Mouse (Mus musculus) limb, embryonic 14.5 days (tissue): ENCODE results near the gene Gpr18. TPM values are rescaled to one million over a fixed set of nuclear protein-coding genes. Genes with fewer than 3 reads are reported as not detected.

ENCODE experiments used
- ATAC-seq: fragments of 200-750 bp; cut with Nextera tagmentation; 2 replicates; pipeline ENCODE4 v1.8.0; 2017; ENCODE audit warnings: low read depth, moderate number of reproducible peaks, moderate TSS enrichment; ENCODE audit not compliant: low FRiP score
- DNase-seq: peaks from one replicate; pipeline ENCODE4 v3.0.0-alpha.2; 2015; ENCODE audit warnings: low spot score
- H3K27ac ChIP-seq: fragments of 300-500 bp; sonication (generic); replicated peaks from 2 replicates; pipeline ENCODE4 v1.5.1; 2014; ENCODE audit warnings: low read depth, mild to moderate bottlenecking, low read length, moderate library complexity, mixed read lengths
- H3K27me3 ChIP-seq: fragments of 300-500 bp; sonication (generic); 2 replicates; pipeline ENCODE4 v1.6.1; 2014; ENCODE audit warnings: low read length, mixed read lengths; ENCODE audit not compliant: control insufficient read depth, insufficient read depth
- H3K36me3 ChIP-seq: fragments of 300-500 bp; sonication (generic); 2 replicates; pipeline ENCODE4 v1.6.1; 2014; ENCODE audit warnings: mild to moderate bottlenecking, low read length, moderate library complexity, mixed read lengths; ENCODE audit not compliant: control insufficient read depth, insufficient read depth
- H3K4me1 ChIP-seq: fragments of 300-500 bp; sonication (generic); 2 replicates; pipeline ENCODE4 v1.6.1; 2014; ENCODE audit warnings: antibody characterized with exemption, low read length, mixed read lengths; ENCODE audit not compliant: control insufficient read depth, insufficient read depth
- H3K4me2 ChIP-seq: fragments of 300-500 bp; sonication (generic); replicated peaks from 2 replicates; pipeline ENCODE4 v1.6.1; 2014; ENCODE audit warnings: low read depth, mild to moderate bottlenecking, low read length, moderate library complexity; ENCODE audit not compliant: severe bottlenecking
- H3K4me3 ChIP-seq: fragments of 300-500 bp; sonication (generic); replicated peaks from 2 replicates; pipeline ENCODE4 v1.5.1; 2014; ENCODE audit warnings: low read length
- H3K9ac ChIP-seq: fragments of 300-500 bp; sonication (generic); 2 replicates; pipeline ENCODE4 v1.6.1; 2014; ENCODE audit warnings: mild to moderate bottlenecking, low read depth, low read length, moderate library complexity; ENCODE audit not compliant: severe bottlenecking
- H3K9me3 ChIP-seq: fragments of 300-500 bp; sonication (generic); 2 replicates; pipeline ENCODE4 v1.6.1; 2016; ENCODE audit warnings: low read length; ENCODE audit not compliant: control insufficient read depth
- POLR2A ChIP-seq: fragments of 200-500 bp; IDR thresholded peaks from 2 replicates; pipeline ENCODE4 v1.8.0; 2012; ENCODE audit warnings: inconsistent platforms, mild to moderate bottlenecking, moderate library complexity, borderline replicate concordance; ENCODE audit not compliant: insufficient read depth, insufficient read length; ENCODE audit errors: extremely low read depth
- WGBS: fragments of 180-500 bp; shearing (Covaris S2); extraction: QIAGEN DNeasy Blood & Tissue Kit; methylation state at CpG from one replicate; pipeline ENCODE4 v1.1.7; 2014; 5-methylcytosine and 5-hydroxymethylcytosine counted together
- polyA plus RNA-seq, 2 experiments: library from polyadenylated mRNA; depleted of rRNA in 1 of 2; stranded (reverse) in 1 of 2; unstranded in 1 of 2; fragments of >200 nt; fragmentation: Nextera tagmentation in 1 of 2; extraction: Ambion mirVana in 1 of 2; gene quantifications; 2 replicates each; pipeline versions ENCODE4 v1.2.1 to v1.2.3; 2012 to 2014

Gene Gpr18
- polyA plus RNA-seq, 2 experiments: not detected

DNA sequence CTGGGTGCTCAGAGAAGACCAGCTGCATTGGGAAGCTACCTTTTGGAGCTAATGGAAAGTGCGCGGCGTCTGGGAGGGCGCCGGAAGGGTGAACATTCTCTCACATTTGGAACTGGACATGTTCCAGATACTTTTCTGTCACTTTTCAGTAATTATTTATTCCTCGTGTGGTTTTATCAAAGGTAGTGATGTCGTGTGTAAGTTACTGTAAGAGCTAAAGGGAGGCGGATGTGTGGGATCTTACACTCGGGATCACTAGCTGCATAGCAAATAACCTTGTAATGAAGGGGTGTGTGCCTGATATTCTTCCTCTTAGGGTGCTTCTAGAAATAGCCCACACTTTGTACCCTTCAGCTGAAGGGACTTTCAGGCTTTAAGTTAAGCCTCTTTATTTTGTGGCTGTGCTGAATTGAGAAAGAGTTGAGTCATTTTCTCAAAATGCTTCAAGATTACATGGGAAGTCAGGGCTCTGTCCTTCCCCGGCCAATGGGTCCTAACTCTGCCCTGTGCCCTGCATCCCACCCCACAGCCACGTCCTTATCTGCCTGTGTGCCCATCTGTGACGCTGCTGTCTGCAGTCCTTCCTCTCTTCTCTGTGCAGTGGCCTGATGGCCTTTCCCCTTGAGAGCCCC lies 46.0 kb upstream of the Gpr18 start:
- no peak overlapping the region for H3K27ac ChIP-seq
- TF ChIP-seq POLR2A: no peak
- no peaks in the 10 kb centered on the region for H3K9me3 ChIP-seq
- H3K4me3 ChIP-seq: no peak overlapping the region
- no peak for ATAC-seq
- no peak overlapping the region for H3K4me2 ChIP-seq
- no peaks in the 10 kb centered on the region for H3K27me3 ChIP-seq
- peaks cover 5% of the 10 kb centered on the region; the same call in 1 of the 2 replicates for H3K4me1 ChIP-seq
- 79% methylated on average over 12 of the region's 12 CpGs for WGBS
- no peak overlapping the region for H3K9ac ChIP-seq
- no peak for DNase-seq
- no peaks in the 10 kb centered on the region for H3K36me3 ChIP-seq

DNA sequence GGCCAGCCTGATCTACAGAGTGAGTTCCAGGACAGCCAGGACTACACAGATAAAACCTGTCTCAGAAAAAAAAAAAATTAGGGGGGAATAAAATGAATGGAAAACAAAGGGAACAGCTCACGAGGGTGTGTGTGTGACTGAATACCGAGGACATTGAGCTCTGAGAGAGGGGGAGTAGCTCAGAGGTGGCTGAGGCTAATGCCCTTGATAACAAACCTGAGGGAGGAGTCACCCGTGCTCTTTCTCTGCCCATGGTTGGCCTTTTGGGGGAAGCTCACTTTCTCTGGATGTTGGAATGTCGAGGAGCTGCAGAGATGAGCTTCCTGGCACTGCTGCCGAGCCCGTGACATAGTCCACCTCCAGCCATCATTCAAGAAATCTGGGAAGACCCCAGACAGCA lies 45.4 kb upstream of the Gpr18 start:
- Histone ChIP-seq H3K36me3 (no peaks in the 10 kb centered on the region), H3K9me3 (no peaks in the 10 kb centered on the region), H3K9ac (no peak overlapping the region), H3K27me3 (no peaks in the 10 kb centered on the region), H3K4me2 (no peak overlapping the region), H3K27ac (no peak overlapping the region), H3K4me1 (peaks cover 5% of the 10 kb centered on the region; the same call in 1 of the 2 replicates), H3K4me3 (no peak overlapping the region)
- no peak for TF ChIP-seq POLR2A
- DNase-seq: no peak
- no peak; the same call in 1 of the 2 replicates for ATAC-seq
- 78% methylated on average over 6 of the region's 6 CpGs for WGBS

DNA sequence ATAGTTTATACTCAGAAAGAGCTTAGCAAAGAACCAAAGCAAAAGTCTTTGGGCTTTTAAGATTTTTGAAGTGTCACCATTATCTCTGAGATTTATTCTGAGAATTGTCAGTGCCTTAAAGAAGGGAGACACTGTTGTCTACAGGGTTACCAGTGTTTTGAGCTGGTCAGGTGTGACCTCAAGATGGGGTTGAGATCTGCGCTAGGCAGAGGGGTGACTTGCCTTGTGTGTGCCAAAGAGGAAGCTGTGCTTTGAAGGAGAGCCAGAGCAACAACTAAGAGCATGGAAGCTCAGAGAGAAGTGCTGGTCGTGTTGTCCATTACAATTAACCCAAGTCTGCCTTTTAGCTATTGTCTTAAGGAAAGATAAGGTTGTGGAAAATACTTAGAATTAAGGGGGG lies 45.0 kb upstream of the Gpr18 start:
- WGBS: 94% methylated on average over 2 of the region's 2 CpGs
- no peak overlapping the region for H3K4me2 ChIP-seq
- peaks cover 5% of the 10 kb centered on the region; the same call in 1 of the 2 replicates for H3K4me1 ChIP-seq
- H3K27me3 ChIP-seq: no peaks in the 10 kb centered on the region
- TF ChIP-seq POLR2A: no peak
- H3K27ac ChIP-seq: no peak overlapping the region
- ATAC-seq (no peak), DNase-seq (no peak)
- no peak overlapping the region for H3K4me3 ChIP-seq
- no peak overlapping the region for H3K9ac ChIP-seq
- no peaks in the 10 kb centered on the region for H3K36me3 ChIP-seq
- H3K9me3 ChIP-seq: no peaks in the 10 kb centered on the region

DNA sequence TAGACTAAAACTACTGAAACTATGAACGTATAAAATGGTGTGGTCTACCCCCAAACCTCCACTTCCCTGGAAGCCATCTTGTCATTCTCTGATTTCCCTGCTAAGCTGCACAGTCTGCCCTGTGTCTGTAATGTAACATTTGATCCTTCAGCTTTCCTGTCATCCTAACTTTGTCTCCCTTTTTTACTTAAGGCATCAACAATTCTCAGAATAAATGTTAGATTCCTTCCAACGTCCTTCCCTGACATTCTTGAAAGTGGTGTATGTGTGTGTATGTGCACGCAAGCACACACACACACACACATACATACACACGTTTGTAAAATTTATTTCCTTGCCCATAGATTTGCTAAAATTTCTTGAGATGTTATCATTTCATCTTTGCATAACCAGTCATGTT lies 44.5 kb upstream of the Gpr18 start:
- Histone ChIP-seq H3K27me3 (no peaks in the 10 kb centered on the region), H3K4me3 (no peak overlapping the region), H3K36me3 (no peaks in the 10 kb centered on the region), H3K4me1 (peaks cover 5% of the 10 kb centered on the region; the same call in 1 of the 2 replicates), H3K4me2 (no peak overlapping the region), H3K27ac (no peak overlapping the region), H3K9me3 (no peaks in the 10 kb centered on the region), H3K9ac (no peak overlapping the region)
- WGBS: 88% methylated on average over 4 of the region's 4 CpGs
- TF ChIP-seq POLR2A: no peak
- ATAC-seq (no peak), DNase-seq (no peak)

DNA sequence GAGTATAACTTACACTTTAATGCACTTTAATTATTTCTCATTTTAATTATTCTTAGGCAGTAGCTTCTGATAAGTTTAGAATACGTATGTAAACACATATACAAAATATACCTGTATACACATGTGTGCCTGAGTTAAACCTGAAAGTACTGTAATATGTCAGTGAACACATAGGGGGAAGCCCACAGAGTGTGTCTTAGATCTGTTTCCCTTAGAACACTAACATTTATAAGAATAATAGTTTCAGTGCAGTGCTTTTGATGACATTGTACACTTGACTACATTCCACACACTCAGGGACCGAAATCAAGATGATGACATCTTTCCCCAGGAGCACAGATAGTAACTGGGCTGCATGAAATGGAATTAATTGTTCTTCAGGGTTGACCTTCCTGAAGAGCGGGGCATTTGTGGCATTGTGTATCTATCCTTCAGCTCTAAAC lies 44.0 kb upstream of the Gpr18 start:
- no peak overlapping the region for H3K4me2 ChIP-seq
- peaks cover 5% of the 10 kb centered on the region for H3K36me3 ChIP-seq
- no peak for ATAC-seq
- no peak overlapping the region for H3K27ac ChIP-seq
- no peak for TF ChIP-seq POLR2A
- peaks cover 5% of the 10 kb centered on the region; the same call in 1 of the 2 replicates for H3K4me1 ChIP-seq
- H3K4me3 ChIP-seq: no peak overlapping the region
- WGBS: 88% methylated on average over 3 of the region's 3 CpGs
- H3K27me3 ChIP-seq: no peaks in the 10 kb centered on the region
- H3K9me3 ChIP-seq: no peaks in the 10 kb centered on the region
- no peak overlapping the region for H3K9ac ChIP-seq
- DNase-seq: no peak
